Mouse (Mus musculus): ENCODE data around the gene Slc27a4. TPM values are rescaled to one million over a fixed set of nuclear protein-coding genes. Genes with fewer than 3 reads are reported as not detected.
A peak's percentile ranks its signal among the peaks of the same experiment; 100 is the strongest.

Slc27a4 gene
- polyA plus RNA-seq, 1 experiment from 2014 or later = 11.8 TPM

DNA sequence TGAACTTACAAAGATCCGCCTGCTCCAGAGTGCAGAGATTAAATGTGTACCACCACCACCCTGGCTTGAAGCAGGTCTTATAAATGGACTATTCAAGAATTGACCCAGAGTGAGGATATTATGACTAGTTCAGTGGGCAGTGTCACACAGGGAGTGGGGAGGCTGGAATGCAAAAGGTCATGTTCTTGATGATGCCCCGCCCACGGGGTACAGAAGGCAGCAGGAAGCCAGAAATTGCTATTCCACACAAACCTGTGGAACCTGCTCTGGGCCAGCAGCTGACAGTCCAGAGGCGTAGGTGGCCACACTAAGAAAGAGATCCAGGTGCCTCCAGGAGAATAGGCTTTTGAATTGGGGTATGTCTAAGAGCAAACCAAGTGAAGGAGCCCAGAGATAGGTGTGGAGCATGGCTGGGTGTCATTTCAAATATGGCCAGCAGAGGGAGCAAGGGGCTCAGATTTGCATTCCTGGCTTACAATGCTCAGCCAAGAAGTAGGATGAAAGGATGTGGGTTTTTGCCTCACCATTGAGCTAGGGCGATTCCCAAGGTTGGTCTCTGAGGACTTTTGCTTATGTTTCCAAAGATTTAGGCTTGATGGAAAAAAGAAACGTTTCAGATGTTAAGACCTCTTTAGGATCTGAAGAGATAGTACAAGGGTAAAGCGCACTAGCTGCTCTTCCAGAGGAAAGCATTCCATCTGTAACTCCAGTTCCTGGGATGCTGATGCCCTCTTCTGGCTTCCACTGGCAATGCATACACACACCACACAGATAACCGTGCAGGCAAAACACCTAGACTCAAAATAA, 15.2 kb downstream of the Slc27a4 start:
- DNase-seq (ENCODE audit: low spot score) = peak; percentile 84
- H3K4me2 ChIP-seq (replicated peaks; ENCODE audit: low read depth, low read length) = peak overlapping the region; percentile 22; the same call in 1 of the 2 replicates
- ATAC-seq = peak; percentile 69
- WGBS = 30% methylated on average over 8 of the region's 8 CpGs
- no peaks in the 10 kb centered on the region for H3K9me3 ChIP-seq (ENCODE audit: low read length)
- no peak overlapping the region for H3K4me3 ChIP-seq (ENCODE audit: low read depth, low read length)
- no peaks in the 10 kb centered on the region; the same call in 1 of the 2 replicates for H3K4me1 ChIP-seq (ENCODE audit: insufficient read depth, low read depth, low read length)
- H3K27ac ChIP-seq (ENCODE audit: low read length) = 0 out of 2 replicates have a peak overlapping the region, but pooled peaks have one; percentile 0
- TF ChIP-seq EP300 (IDR thresholded peaks at IDR 0.05) = no peak
- TF ChIP-seq CTCF (IDR thresholded peaks at IDR 0.05) = peak; percentile 80
- no peaks in the 10 kb centered on the region for H3K27me3 ChIP-seq (replicated peaks; ENCODE audit: insufficient read depth, low read length)
- H3K36me3 ChIP-seq (ENCODE audit: insufficient read depth, low read length) = peaks cover 16% of the 10 kb centered on the region
- H3K9ac ChIP-seq (replicated peaks; ENCODE audit: low read depth) = no peak overlapping the region

DNA sequence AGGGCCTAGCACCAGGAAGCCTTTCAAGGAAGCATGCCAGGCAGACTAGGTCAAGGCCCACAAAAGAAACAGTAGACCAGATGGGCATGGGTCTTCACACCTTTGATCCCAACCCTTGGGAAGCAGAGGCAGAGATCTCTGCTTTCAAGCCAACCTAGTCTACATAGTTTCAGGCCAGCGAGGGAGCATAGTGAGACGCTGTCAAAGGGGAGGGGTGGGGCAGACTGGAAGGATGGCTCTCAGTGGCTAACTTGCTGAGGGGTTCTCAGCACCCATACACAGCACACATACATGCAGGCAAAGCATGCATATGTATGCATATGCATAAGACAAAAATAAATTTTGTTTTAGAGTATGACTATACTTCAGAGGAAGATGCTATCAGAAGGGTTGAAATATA, 16.9 kb downstream of the Slc27a4 start:
- peaks cover 5% of the 10 kb centered on the region for H3K36me3 ChIP-seq (ENCODE audit: insufficient read depth, low read length)
- H3K27ac ChIP-seq (ENCODE audit: low read length) = no peak overlapping the region
- no peaks in the 10 kb centered on the region for H3K27me3 ChIP-seq (replicated peaks; ENCODE audit: insufficient read depth, low read length)
- no peak overlapping the region for H3K4me3 ChIP-seq (ENCODE audit: low read depth, low read length)
- peak overlapping the region; percentile 73; the same call in 1 of the 2 replicates for H3K4me2 ChIP-seq (replicated peaks; ENCODE audit: low read depth, low read length)
- TF ChIP-seq EP300 (IDR thresholded peaks at IDR 0.05) (no peak), CTCF (IDR thresholded peaks at IDR 0.05) (no peak)
- ATAC-seq (no peak), DNase-seq (ENCODE audit: low spot score) (no peak)
- no peaks in the 10 kb centered on the region for H3K9me3 ChIP-seq (ENCODE audit: low read length)
- no peak overlapping the region for H3K9ac ChIP-seq (replicated peaks; ENCODE audit: low read depth)
- no peaks in the 10 kb centered on the region; the same call in 1 of the 2 replicates for H3K4me1 ChIP-seq (ENCODE audit: insufficient read depth, low read depth, low read length)
- WGBS = 23% methylated on average over 2 of the region's 2 CpGs

DNA sequence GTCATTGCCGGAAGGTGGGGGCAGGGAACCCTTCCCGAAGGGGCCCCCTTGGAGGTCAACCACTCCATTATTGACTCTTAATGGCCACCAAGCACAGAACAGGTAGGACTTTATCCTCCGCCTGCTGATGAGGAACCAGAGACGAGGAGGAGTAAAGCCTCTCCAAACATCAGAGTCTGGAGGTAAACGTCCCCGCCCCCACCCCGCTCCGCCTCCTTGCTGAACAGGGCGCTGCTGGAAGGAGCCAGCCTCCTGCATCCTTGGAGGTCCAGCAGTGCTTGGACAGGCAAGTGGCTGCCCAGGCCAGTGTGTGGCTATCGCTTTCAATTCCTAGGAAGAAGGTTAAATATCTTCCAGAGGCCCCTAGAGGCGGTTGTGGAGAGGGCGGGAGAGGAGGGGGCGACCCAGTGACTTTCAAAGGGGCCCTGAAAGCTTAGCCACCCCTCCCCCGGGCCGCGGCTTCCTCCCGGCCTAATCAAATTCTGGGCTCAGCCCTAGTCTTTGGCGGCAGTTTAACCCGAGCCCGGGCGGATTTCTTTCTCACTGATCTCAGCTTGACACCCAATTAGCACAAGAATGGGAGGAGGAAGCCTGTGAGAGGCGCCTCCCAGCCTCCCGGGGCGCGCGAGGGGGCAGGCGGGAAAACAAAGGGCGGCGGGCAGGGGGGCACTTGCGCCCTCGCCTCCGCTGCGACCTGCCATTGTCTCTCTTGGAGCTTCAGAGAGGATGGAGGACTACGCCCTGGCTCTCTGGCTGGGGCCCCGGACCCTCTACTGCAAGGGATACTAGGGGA, 17.8 kb downstream of the Slc27a4 start, which contains the start of gene Urm1:
Gene Urm1, plus strand, starts transcription at position 51 of the 793 bp plus-strand sequence.
- DNase-seq (ENCODE audit: low spot score) (peak; percentile 81), ATAC-seq (peak; percentile 76)
- Histone ChIP-seq H3K4me2 (replicated peaks; ENCODE audit: low read depth, low read length) (peak within 1 kb of the TSS; percentile 73), H3K4me1 (ENCODE audit: insufficient read depth, low read depth, low read length) (no peaks in the 10 kb centered on the region; the same call in 1 of the 2 replicates), H3K27me3 (replicated peaks; ENCODE audit: insufficient read depth, low read length) (no peaks in the 10 kb centered on the region), H3K36me3 (ENCODE audit: insufficient read depth, low read length) (no peaks in the 10 kb centered on the region), H3K4me3 (ENCODE audit: low read depth, low read length) (peak within 1 kb of the TSS; percentile 45), H3K9me3 (ENCODE audit: low read length) (no peaks in the 10 kb centered on the region), H3K27ac (ENCODE audit: low read length) (peak within 1 kb of the TSS; percentile 85), H3K9ac (replicated peaks; ENCODE audit: low read depth) (peak within 1 kb of the TSS; percentile 47)
- WGBS = 1% methylated on average over 33 of the region's 35 CpGs
- peak; percentile 12; the same call in 1 of the 2 replicates for TF ChIP-seq CTCF (IDR thresholded peaks at IDR 0.05)
- no peak; the same call in 1 of the 2 replicates for TF ChIP-seq EP300 (IDR thresholded peaks at IDR 0.05)

DNA sequence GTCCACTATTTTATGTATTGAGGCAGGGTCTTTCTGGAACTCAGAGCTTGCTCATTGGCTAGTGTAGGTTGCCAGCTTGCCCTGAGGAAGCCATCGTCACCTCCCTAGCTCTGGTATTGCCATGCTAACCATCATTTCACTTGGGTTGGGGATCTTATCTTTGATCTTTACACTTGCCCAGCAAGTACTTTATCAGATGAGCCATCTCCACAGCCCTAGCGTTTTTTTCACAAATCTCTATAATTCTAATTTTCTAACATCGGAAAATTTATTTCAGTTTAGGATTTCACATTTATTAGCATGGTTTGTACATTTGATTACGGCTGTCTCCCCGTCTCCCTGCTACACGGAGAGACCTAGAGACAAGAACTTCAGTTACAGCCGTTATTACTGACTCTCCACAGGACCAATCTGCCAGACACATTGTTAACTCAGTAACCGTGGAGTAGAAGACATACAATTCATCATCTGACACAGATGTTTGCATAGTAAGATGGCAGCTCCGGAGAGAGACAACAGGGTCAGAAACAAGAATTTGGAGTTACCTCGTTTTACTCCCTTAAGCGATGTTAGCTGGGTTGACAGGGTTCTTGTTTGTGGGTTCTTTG, 24.0 kb downstream of the Slc27a4 start:
- DNase-seq (ENCODE audit: low spot score) (peak; percentile 52), ATAC-seq (peak; percentile 21; the same call in 1 of the 2 replicates)
- H3K9ac ChIP-seq (replicated peaks; ENCODE audit: low read depth) = peak overlapping the region; percentile 50
- no peak for TF ChIP-seq EP300 (IDR thresholded peaks at IDR 0.05)
- TF ChIP-seq CTCF (IDR thresholded peaks at IDR 0.05) = no peak
- peak overlapping the region; percentile 77 for H3K4me3 ChIP-seq (ENCODE audit: low read depth, low read length)
- peak overlapping the region; percentile 78 for H3K4me2 ChIP-seq (replicated peaks; ENCODE audit: low read depth, low read length)
- 7% methylated on average over 11 of the region's 11 CpGs for WGBS
- no peaks in the 10 kb centered on the region for H3K36me3 ChIP-seq (ENCODE audit: insufficient read depth, low read length)
- H3K27ac ChIP-seq (ENCODE audit: low read length) = peak overlapping the region; percentile 86
- no peaks in the 10 kb centered on the region for H3K4me1 ChIP-seq (ENCODE audit: insufficient read depth, low read depth, low read length)
- H3K9me3 ChIP-seq (ENCODE audit: low read length) = no peaks in the 10 kb centered on the region
- H3K27me3 ChIP-seq (replicated peaks; ENCODE audit: insufficient read depth, low read length) = no peaks in the 10 kb centered on the region

DNA sequence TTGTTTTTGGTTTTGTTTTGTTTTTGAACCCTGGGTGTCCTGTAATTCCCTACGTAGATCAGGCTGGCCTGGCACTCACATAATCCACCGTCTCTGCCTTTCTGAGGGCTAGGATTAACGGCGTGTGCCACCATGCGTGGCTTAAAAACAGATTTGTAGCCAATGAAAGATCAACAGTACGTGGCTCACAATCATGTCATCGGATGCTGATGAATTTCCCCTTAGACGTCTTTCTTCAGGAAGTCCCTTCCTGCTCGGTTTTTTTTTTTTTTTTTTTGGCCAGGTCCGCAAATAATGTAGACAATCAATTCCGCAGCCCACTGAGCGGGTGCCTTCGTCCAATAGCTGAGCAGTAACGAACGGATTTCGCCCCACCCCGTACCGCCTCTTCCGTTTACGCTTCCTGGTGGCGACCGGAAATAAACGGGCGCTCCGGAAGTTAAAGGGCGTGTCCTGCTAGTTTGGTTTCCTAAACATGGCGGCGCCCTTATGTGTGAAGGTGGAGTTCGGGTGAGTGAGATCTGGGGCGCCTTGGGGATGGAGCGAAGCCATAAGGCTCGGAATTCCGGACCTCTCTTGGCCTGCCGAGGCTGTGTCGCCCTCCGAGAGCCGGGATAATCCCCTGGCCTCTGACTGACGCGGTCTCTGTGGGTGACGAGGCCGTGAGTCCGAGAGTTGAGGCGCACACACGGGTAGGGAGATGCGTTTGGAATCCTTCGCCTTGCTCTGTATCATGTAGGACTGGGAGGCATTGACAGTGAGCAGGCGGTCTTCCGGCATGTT, 24.7 kb downstream of the Slc27a4 start:
- peak overlapping the region; percentile 77 for H3K4me3 ChIP-seq (ENCODE audit: low read depth, low read length)
- peak; percentile 99 for ATAC-seq
- peak; percentile 99 for DNase-seq (ENCODE audit: low spot score)
- no peaks in the 10 kb centered on the region for H3K9me3 ChIP-seq (ENCODE audit: low read length)
- H3K36me3 ChIP-seq (ENCODE audit: insufficient read depth, low read length) = no peaks in the 10 kb centered on the region
- TF ChIP-seq EP300 (IDR thresholded peaks at IDR 0.05) (peak; percentile 93), CTCF (IDR thresholded peaks at IDR 0.05) (peak; percentile 16; the same call in 1 of the 2 replicates)
- peak overlapping the region; percentile 78 for H3K4me2 ChIP-seq (replicated peaks; ENCODE audit: low read depth, low read length)
- H3K27me3 ChIP-seq (replicated peaks; ENCODE audit: insufficient read depth, low read length) = no peaks in the 10 kb centered on the region
- H3K4me1 ChIP-seq (ENCODE audit: insufficient read depth, low read depth, low read length) = no peaks in the 10 kb centered on the region
- H3K27ac ChIP-seq (ENCODE audit: low read length) = peak overlapping the region; percentile 86
- H3K9ac ChIP-seq (replicated peaks; ENCODE audit: low read depth) = peak overlapping the region; percentile 66
- under 1% methylated on average over 48 of the region's 48 CpGs for WGBS
